Mouse (Mus musculus): ENCODE measurements around the gene Bex1. TPM values are rescaled to one million over a fixed set of nuclear protein-coding genes. Genes with fewer than 3 reads are reported as not detected.
A peak's percentile ranks its signal among the peaks of the same experiment; 100 is the strongest.
"Not testable (repeated sequence)": the region's sequence is repeated elsewhere in the genome, so short reads cannot be mapped to it uniquely, and the experiment has no call there.

Bex1 gene
- polyA plus RNA-seq (2015; fragmentation: Nextera tagmentation; extraction: Ambion mirVana): 41.4 and 50.7 TPM in 2 replicates

DNA sequence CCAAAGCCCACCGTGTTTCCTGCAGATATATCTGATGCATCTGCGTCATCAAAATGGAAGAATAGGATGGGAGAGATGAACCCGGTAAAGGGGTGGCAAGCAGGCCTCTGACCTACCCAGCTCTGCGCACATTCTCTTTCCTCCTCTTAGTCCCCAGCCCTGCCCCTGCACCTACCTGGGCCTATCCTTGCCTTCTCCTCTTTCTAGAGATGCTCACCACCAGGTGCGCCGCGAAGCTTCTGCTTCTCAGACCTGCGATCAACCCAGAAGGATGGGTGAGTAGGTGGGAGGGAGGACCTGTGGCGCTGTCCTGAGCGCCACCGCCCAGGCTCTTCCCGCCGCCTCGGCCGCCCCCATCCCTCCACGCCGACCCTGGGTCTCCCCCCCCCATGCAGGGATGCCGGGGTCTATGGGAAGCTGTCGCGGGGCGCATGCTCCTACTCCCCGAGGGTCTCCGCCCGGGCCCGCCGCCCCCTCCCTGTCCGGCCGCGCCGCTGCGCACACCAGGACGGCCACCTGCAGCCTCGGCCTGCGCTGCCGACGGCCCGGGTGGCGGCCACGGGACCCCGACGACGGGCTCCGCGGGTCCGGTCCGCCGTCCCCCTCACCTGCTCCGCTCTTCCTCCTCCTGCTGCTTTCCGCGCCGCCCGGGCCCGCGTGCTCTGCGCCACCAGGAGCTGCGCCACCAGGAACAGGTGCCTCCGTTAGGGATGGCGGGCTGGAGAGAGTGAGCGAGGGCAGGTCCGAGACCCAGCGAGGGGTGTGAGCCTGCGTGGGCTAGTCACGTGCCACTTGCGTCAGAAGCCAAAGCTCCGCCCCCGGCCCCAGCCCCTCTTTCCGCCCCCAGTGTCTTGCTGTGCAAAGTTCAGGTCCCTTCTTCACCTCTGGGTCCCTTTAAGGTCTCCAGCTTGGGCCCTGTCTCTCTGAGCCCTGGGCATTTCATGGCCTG, at the start of gene Bex1, which contains the start of gene Tceal7:
Bex1 (minus strand) TSS at position 785 of the 949 bp plus-strand sequence.
Tceal7 (plus strand) TSS at position 51 of the 949 bp plus-strand sequence.
- H3K9me3 ChIP-seq (ENCODE audit: control insufficient read depth); H3K9ac ChIP-seq (ENCODE audit: low read depth, low read length); H3K4me1 ChIP-seq (replicated peaks; ENCODE audit: control insufficient read depth, insufficient read depth, low read length); H3K27me3 ChIP-seq (replicated peaks; ENCODE audit: control insufficient read depth, insufficient read depth, low read length); H3K36me3 ChIP-seq (ENCODE audit: control insufficient read depth, insufficient read depth); H3K27ac ChIP-seq (ENCODE audit: low read depth, low read length); H3K4me3 ChIP-seq (ENCODE audit: low read depth, low read length): not testable (repeated sequence)
- WGBS: 37% methylated on average over 10 of the region's 67 CpGs
- H3K4me2 ChIP-seq (replicated peaks; ENCODE audit: low read depth): peak within 1 kb of the TSS; percentile 56
- peak; percentile 60 for ATAC-seq

DNA sequence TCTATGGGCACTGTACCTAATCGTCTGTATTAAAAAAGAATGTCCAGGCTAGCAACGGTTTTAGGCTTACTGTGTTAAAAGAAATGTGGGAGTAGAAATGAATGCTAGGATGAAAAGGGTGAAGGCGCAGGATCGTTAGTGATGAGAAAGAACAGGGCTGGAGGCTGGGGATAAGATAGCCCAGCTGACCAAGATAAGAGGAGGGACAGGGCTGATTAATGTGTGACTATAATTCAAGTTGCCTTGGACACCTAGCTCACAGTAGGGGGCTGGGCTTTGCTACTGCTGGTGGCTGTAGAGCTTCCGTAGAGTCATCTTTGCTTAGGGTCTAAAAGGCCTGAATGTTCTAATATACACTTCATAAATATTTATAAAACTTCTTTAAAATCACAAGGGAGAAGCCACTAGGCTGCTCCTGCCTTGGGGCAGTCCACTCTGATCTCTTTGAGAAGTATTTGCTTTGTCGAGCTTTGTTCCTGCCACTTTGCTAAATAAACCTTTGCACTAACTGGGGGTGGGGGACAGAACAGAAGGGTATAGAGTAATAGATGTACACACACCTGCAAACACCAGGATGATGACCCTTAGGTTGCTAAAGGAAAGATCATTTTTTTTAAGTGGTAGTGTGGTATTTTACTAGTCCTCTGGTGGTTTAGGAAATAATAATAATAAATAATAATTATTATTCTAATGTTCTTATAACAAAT, 36.9 kb upstream of the Bex1 start:
- 39% methylated on average over 6 of the region's 6 CpGs for WGBS
- no peak for ATAC-seq
- H3K4me3 ChIP-seq (ENCODE audit: low read depth, low read length): no peak overlapping the region

DNA sequence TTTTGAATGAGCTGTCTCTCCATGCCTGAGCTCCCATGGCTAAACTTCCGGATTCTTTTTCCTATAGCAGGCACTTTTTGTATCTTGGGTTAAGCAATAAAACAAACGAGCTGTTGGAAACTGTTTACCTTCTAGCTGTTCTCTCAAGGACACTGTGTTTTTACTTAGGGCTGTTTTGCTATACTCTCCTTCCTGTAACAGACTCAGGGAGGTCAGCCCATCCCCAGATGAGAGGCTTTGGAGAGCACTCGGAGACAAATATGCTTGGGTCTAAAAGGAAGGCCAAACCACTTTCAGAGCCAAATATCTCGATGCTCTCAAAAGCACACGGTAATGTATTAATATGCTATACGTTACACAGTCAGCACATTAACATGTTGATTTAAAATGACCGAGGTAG, 34.4 kb upstream of the Bex1 start:
- H3K9ac ChIP-seq (ENCODE audit: low read depth, low read length): no peak overlapping the region
- no peak overlapping the region for H3K4me2 ChIP-seq (replicated peaks; ENCODE audit: low read depth)
- no peak for TF ChIP-seq CTCF (IDR thresholded peaks at IDR 0.05; ENCODE audit: low read depth)
- H3K4me1 ChIP-seq (replicated peaks; ENCODE audit: control insufficient read depth, insufficient read depth, low read length): no peaks in the 10 kb centered on the region
- H3K4me3 ChIP-seq (ENCODE audit: low read depth, low read length): no peak overlapping the region
- H3K9me3 ChIP-seq (ENCODE audit: control insufficient read depth): no peaks in the 10 kb centered on the region
- H3K36me3 ChIP-seq (ENCODE audit: control insufficient read depth, insufficient read depth): no peaks in the 10 kb centered on the region
- no peak for ATAC-seq
- 49% methylated on average over 7 of the region's 7 CpGs for WGBS
- no peak overlapping the region for H3K27ac ChIP-seq (ENCODE audit: low read depth, low read length)
- H3K27me3 ChIP-seq (replicated peaks; ENCODE audit: control insufficient read depth, insufficient read depth, low read length): no peaks in the 10 kb centered on the region

More for the DNA sequence above, 36.9 kb upstream of the Bex1 start:
- H3K4me2 ChIP-seq (replicated peaks; ENCODE audit: low read depth): no peak overlapping the region
- H3K9me3 ChIP-seq (ENCODE audit: control insufficient read depth): no peaks in the 10 kb centered on the region
- no peak overlapping the region for H3K9ac ChIP-seq (ENCODE audit: low read depth, low read length)
- no peaks in the 10 kb centered on the region for H3K4me1 ChIP-seq (replicated peaks; ENCODE audit: control insufficient read depth, insufficient read depth, low read length)
- H3K27ac ChIP-seq (ENCODE audit: low read depth, low read length): no peak overlapping the region
- H3K36me3 ChIP-seq (ENCODE audit: control insufficient read depth, insufficient read depth): no peaks in the 10 kb centered on the region
- no peaks in the 10 kb centered on the region for H3K27me3 ChIP-seq (replicated peaks; ENCODE audit: control insufficient read depth, insufficient read depth, low read length)
- no peak for TF ChIP-seq CTCF (IDR thresholded peaks at IDR 0.05; ENCODE audit: low read depth)

DNA sequence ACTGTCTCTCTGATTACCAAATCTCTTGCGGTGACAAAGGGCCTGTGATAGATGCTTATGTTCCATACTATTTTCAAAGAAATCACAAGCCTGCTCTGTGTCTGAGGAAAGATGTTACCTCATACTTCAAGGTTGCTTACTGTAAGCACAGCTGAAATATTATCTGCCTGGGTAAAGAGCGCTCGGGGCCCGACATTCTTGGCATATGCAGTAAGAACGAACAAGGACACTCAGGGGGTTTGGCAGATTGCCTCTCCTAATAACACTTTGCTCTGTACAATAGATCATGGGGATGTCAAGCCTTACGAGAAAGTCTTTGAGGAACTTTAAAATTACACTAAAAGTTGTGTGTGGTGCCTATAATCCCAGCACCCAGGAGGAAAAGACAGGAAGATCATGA, 33.5 kb upstream of the Bex1 start:
- no peak overlapping the region for H3K4me3 ChIP-seq (ENCODE audit: low read depth, low read length)
- ATAC-seq: peak; percentile 43; the same call in 1 of the 2 replicates
- WGBS: 49% methylated on average over 6 of the region's 6 CpGs
- H3K4me2 ChIP-seq (replicated peaks; ENCODE audit: low read depth): no peak overlapping the region
- no peaks in the 10 kb centered on the region for H3K27me3 ChIP-seq (replicated peaks; ENCODE audit: control insufficient read depth, insufficient read depth, low read length)
- no peaks in the 10 kb centered on the region for H3K4me1 ChIP-seq (replicated peaks; ENCODE audit: control insufficient read depth, insufficient read depth, low read length)
- H3K9ac ChIP-seq (ENCODE audit: low read depth, low read length): no peak overlapping the region
- TF ChIP-seq CTCF (IDR thresholded peaks at IDR 0.05; ENCODE audit: low read depth): no peak
- H3K27ac ChIP-seq (ENCODE audit: low read depth, low read length): no peak overlapping the region
- no peaks in the 10 kb centered on the region for H3K9me3 ChIP-seq (ENCODE audit: control insufficient read depth)
- H3K36me3 ChIP-seq (ENCODE audit: control insufficient read depth, insufficient read depth): no peaks in the 10 kb centered on the region

DNA sequence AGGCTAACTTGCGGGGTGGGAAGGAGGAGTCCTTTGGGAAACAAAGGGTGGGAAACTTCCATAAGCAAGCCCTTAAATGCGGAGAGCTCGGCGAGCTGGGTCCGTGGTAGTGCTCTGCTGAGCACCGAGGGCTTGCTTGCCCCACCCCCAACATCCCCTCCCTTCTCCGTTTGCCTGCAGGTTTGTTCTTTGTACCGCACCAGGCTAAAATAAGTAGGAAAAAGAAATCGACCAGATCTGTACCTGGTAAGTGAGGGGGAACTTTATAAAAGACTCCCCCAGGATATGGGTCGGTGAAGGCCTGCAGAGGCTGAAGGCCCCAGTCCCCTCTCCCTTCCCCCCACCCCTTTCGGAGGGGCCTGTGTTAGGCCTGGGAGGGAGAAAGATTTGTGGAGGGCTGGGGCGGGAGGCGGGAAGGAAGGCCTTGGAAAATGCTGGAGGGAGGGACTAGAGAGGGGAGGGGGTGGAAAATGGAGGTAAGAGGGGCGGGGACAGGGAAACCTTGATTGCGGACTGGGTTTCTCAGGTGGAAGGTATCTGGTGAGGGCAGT, 30.3 kb upstream of the Bex1 start:
- Histone ChIP-seq H3K36me3 (ENCODE audit: control insufficient read depth, insufficient read depth) (no peaks in the 10 kb centered on the region), H3K27me3 (replicated peaks; ENCODE audit: control insufficient read depth, insufficient read depth, low read length) (no peaks in the 10 kb centered on the region), H3K4me1 (replicated peaks; ENCODE audit: control insufficient read depth, insufficient read depth, low read length) (no peaks in the 10 kb centered on the region), H3K9me3 (ENCODE audit: control insufficient read depth) (no peaks in the 10 kb centered on the region), H3K4me3 (ENCODE audit: low read depth, low read length) (peak overlapping the region; percentile 49), H3K9ac (ENCODE audit: low read depth, low read length) (peak overlapping the region; percentile 45), H3K27ac (ENCODE audit: low read depth, low read length) (peak overlapping the region; percentile 50; the same call in 1 of the 2 replicates), H3K4me2 (replicated peaks; ENCODE audit: low read depth) (peak overlapping the region; percentile 61)
- peak; percentile 52 for ATAC-seq
- TF ChIP-seq CTCF (IDR thresholded peaks at IDR 0.05; ENCODE audit: low read depth): no peak
- 19% methylated on average over 13 of the region's 15 CpGs for WGBS
